Mouse (Mus musculus) megakaryocyte, embryonic 14.5 days (primary cell): ENCODE results near the gene Dclk3. TPM values are rescaled to one million over a fixed set of nuclear protein-coding genes. Genes with fewer than 3 reads are reported as not detected.

Experiments
- H3K27me3 ChIP-seq: replicated peaks from 2 replicates; pipeline ENCODE3; 2012; ENCODE audit warnings: inconsistent platforms
- H3K36me3 ChIP-seq: replicated peaks from 2 replicates; pipeline ENCODE3; 2012; ENCODE audit warnings: low read length, inconsistent platforms, mixed read lengths
- H3K4me1 ChIP-seq: 2 replicates; pipeline ENCODE4 v1.6.1; 2012; ENCODE audit warnings: inconsistent platforms
- H3K4me3 ChIP-seq: replicated peaks from 2 replicates; pipeline ENCODE3; 2012; ENCODE audit warnings: moderate library complexity, mild to moderate bottlenecking, inconsistent platforms
- H3K9me3 ChIP-seq: 2 replicates; pipeline ENCODE4 v1.6.1; 2012; ENCODE audit warnings: inconsistent platforms
- FLI1 ChIP-seq: IDR thresholded peaks from 2 replicates; pipeline ENCODE4 v1.6.1; 2012; ENCODE audit warnings: low read length, inconsistent platforms, mixed read lengths
- GATA1 ChIP-seq: IDR thresholded peaks from 3 replicates; pipeline ENCODE4 v1.6.1; 2012; ENCODE audit warnings: mixed read lengths, low read length, inconsistent platforms, borderline replicate concordance
- polyA plus RNA-seq: library from polyadenylated mRNA; stranded (reverse); fragments of >175 nt; gene quantifications from 2 replicates; pipeline ENCODE4 v1.2.3, GENCODE M21; 2012; ENCODE audit warnings: low replicate concordance; ENCODE audit not compliant: insufficient read depth

Dclk3 gene
- polyA plus RNA-seq, 1 experiment: not detected

GRCm38 (mm10) chr9:111429363-111429750 lies 9.5 kb upstream of the Dclk3 start:
- Histone ChIP-seq H3K4me3 (no peak overlapping the region), H3K27me3 (no peaks in the 10 kb centered on the region), H3K9me3 (peaks cover 7% of the 10 kb centered on the region), H3K36me3 (no peaks in the 10 kb centered on the region), H3K4me1 (no peaks in the 10 kb centered on the region)
- no peak for TF ChIP-seq GATA1
- TF ChIP-seq FLI1: no peak

- Histone ChIP-seq H3K9me3 (no peaks in the 10 kb centered on the region), H3K4me3 (no peak overlapping the region)
These were observed 3.5 kb upstream of the Dclk3 start for GRCm38 (mm10) chr9:111435429-111435828.

DNA sequence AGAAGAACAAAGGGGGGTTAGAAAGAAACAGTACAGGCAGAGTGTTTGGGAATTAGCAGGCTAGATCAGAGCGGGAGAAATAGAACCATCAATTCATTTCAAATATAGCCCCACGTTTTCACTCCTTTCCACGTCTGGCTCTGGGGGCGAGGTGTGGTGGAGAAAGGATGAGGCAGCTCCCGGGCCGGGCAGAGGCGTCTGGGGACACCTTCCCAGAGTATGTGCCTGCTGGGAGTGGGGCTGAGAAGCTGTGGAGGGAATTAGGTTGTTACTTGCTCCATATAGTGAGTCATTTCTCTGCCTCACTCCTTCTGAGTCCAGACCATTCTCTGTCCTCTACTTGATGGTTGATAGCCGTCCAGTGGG lies 938 bp downstream of the Dclk3 start:
- peaks cover 40% of the 10 kb centered on the region for H3K27me3 ChIP-seq
- H3K9me3 ChIP-seq: no peaks in the 10 kb centered on the region
- peaks cover 7% of the 10 kb centered on the region for H3K4me1 ChIP-seq
- H3K36me3 ChIP-seq: no peaks in the 10 kb centered on the region
- no peak for TF ChIP-seq GATA1
- TF ChIP-seq FLI1: no peak
- H3K4me3 ChIP-seq: no peak overlapping the region

More at GRCm38 (mm10) chr9:111435429-111435828, 3.5 kb upstream of the Dclk3 start:
- Histone ChIP-seq H3K36me3 (no peaks in the 10 kb centered on the region), H3K4me1 (peaks cover 7% of the 10 kb centered on the region), H3K27me3 (peaks cover 29% of the 10 kb centered on the region)
- TF ChIP-seq FLI1: no peak
- TF ChIP-seq GATA1: no peak

- H3K4me1 ChIP-seq: peaks cover 7% of the 10 kb centered on the region
- no peaks in the 10 kb centered on the region for H3K9me3 ChIP-seq
- no peak overlapping the region for H3K4me3 ChIP-seq
- peaks cover 40% of the 10 kb centered on the region for H3K27me3 ChIP-seq
- no peaks in the 10 kb centered on the region for H3K36me3 ChIP-seq
- TF ChIP-seq GATA1 (no peak), FLI1 (no peak)
These were observed 1.6 kb downstream of the Dclk3 start for GRCm38 (mm10) chr9:111440446-111440845.

DNA sequence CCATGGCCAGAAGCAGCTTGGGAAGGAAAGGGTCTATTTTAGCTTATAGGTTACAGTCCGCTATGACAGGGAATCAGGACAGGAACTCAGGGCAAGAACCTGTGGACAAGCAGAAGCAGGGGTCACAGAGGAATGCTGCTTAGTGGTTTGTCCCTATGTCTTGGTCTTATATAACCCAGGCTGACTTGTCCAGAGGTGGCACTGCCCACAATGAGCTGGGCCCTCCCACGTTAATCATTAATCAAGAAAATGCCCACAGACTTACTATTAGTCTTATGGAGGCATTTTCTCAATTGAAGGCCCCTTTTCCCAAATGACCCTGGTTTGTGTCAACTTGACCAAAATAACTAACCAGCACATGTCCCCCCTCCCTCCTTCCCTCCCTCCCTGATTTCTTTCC lies 2.3 kb downstream of the Dclk3 start:
- no peaks in the 10 kb centered on the region for H3K36me3 ChIP-seq
- no peak overlapping the region for H3K4me3 ChIP-seq
- H3K9me3 ChIP-seq: no peaks in the 10 kb centered on the region
- peaks cover 40% of the 10 kb centered on the region for H3K27me3 ChIP-seq
- TF ChIP-seq GATA1: no peak
- TF ChIP-seq FLI1: no peak
- peaks cover 7% of the 10 kb centered on the region for H3K4me1 ChIP-seq

DNA sequence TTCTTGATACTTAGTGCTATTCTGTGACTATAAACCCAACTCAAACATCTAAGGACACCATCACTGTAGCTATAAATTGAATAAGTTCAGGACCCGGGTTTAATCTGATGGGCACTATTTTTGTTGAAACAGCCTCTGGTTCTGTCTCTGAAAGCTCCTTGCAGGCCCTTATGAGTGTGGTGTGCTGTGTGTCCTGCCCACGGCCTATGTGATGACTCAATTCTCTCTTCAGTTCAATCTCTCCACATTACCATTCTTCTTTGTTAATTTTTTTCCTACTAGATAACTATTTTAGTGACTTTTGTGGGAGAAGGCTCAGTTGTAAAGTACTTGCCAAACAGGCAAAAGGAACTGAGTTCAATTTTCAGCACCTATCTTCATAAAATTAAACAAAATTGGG lies 7.3 kb downstream of the Dclk3 start:
- no peaks in the 10 kb centered on the region for H3K4me1 ChIP-seq
- no peak overlapping the region for H3K4me3 ChIP-seq
- H3K9me3 ChIP-seq: no peaks in the 10 kb centered on the region
- H3K36me3 ChIP-seq: no peaks in the 10 kb centered on the region
- TF ChIP-seq GATA1 (no peak), FLI1 (no peak)
- H3K27me3 ChIP-seq: peaks cover 4% of the 10 kb centered on the region

GRCm38 (mm10) chr9:111448976-111449375 lies 10.1 kb downstream of the Dclk3 start:
- H3K4me3 ChIP-seq: no peak overlapping the region
- TF ChIP-seq GATA1: no peak
- no peak for TF ChIP-seq FLI1
- H3K36me3 ChIP-seq: no peaks in the 10 kb centered on the region
- H3K27me3 ChIP-seq: no peaks in the 10 kb centered on the region
- H3K4me1 ChIP-seq: no peaks in the 10 kb centered on the region
- no peaks in the 10 kb centered on the region for H3K9me3 ChIP-seq

DNA sequence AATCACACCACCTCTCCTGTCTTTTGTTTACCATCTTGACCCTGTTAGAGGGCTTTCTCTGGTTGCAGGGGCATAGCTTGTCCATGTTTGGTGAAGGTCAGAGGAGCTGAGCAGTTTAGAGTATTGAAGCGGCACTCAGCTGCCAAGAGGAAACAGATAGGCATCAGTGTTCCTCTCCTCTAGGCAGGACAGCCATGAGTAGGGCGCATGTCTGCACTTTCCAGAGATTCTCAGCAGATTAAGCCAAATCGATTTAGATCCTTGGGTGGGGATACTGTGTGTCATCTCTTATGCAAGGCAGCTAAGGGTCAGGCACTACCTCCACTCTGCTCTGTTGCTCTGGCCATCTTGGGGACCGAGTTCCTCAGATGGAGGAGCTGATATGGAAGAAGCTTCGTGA lies 11.0 kb downstream of the Dclk3 start:
- Histone ChIP-seq H3K36me3 (no peaks in the 10 kb centered on the region), H3K9me3 (no peaks in the 10 kb centered on the region), H3K4me3 (no peak overlapping the region), H3K27me3 (no peaks in the 10 kb centered on the region), H3K4me1 (no peaks in the 10 kb centered on the region)
- no peak for TF ChIP-seq FLI1
- TF ChIP-seq GATA1: no peak

DNA sequence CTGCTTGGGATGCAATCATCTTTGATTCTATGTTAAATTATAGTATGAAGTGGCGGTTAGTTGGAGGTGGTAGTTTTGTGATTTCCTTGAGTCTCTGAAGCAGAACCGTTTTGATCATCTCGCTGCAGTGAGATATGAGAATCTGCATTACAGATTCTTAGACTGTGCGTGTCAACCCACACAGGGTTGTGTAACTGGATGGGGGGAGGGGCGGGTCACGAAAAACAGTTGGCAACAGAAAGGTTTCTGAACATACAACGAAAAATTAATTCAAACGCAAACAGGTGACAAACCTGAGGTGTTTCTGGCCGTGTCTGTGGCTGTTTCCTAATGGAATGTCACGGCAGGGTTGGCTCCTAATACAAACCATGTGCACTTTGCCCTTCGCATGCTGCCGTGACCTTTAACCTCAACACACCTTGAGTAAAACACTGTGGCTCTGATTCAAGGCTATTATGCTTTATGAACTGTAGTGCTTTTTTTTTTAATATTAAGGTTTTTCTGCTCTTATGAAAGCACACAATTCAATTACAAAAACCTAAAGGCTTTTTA lies 12.0 kb downstream of the Dclk3 start:
- TF ChIP-seq GATA1: no peak
- no peak for TF ChIP-seq FLI1
- H3K4me3 ChIP-seq: no peak overlapping the region
- H3K9me3 ChIP-seq: no peaks in the 10 kb centered on the region
- H3K4me1 ChIP-seq: no peaks in the 10 kb centered on the region
- H3K27me3 ChIP-seq: no peaks in the 10 kb centered on the region
- H3K36me3 ChIP-seq: no peaks in the 10 kb centered on the region

DNA sequence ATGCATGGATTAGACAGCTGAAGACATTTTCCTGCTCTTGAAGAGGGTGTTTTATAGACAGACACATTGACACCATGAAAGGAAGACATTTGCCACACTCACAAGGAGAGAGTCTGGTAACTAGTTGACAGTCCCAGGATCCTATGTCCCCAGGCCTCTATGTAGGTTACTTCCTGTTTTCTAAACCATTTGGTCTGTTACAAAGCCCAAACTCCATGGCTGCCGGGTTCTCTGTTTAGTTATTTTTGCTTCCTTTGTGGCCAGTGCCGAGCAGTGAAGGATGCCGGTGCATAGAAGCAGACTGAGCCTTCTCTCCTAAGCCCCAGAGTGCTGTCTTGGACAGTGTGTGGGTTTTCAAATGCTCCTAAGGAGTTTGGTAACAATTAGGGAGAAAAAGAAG lies 15.0 kb downstream of the Dclk3 start:
- TF ChIP-seq GATA1 (no peak), FLI1 (no peak)
- H3K9me3 ChIP-seq: no peaks in the 10 kb centered on the region
- H3K4me1 ChIP-seq: no peaks in the 10 kb centered on the region
- no peaks in the 10 kb centered on the region for H3K36me3 ChIP-seq
- H3K4me3 ChIP-seq: no peak overlapping the region
- no peaks in the 10 kb centered on the region for H3K27me3 ChIP-seq

DNA sequence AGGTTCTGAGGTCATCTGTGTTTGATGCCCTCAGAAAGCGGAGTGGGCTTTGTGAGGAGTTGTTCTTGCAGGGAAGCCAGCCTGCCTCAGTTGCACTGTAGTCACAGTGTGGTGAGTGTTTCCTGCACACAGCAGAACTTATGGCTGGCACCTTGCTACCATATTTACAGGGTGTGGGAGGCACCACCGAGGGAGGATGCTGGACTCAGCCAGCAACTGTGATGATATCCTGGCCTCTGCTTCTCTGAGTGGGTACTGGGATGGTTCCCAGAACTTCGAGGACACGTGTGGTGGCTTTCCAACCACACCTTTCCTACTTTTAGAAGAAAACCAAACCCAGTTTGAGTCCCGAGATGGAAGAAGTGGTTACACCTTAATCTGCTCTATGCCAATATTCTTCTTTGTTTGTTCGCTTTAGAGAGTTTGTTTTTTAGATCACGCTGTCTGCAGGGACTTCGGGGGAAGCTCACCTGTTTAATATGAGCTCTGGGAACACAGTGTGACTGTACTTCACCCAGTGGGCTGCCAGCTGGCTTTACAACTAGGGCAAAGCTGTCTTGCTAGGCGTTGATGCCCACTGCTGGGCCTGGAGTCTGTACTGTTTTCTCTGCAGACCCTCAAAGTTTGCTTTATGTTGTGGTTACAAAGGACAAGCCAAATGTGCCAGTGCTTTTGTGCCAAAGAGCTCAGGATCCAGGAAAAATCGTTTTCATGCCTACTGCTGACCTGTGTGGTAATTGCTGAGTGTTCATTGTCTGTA lies 18.5 kb downstream of the Dclk3 start:
- TF ChIP-seq FLI1: no peak
- TF ChIP-seq GATA1: no peak
- H3K27me3 ChIP-seq: no peaks in the 10 kb centered on the region
- no peaks in the 10 kb centered on the region for H3K36me3 ChIP-seq
- no peak overlapping the region for H3K4me3 ChIP-seq
- no peaks in the 10 kb centered on the region for H3K4me1 ChIP-seq
- no peaks in the 10 kb centered on the region for H3K9me3 ChIP-seq
